Mouse (Mus musculus): ENCODE measurements at regions not wholly inside any gene's neighbourhood (a gene's known extent, or its start where the extent isn't known, plus 50 kb on each side); places are given as distances from the start of the nearest gene placed in this dataset.

DNA sequence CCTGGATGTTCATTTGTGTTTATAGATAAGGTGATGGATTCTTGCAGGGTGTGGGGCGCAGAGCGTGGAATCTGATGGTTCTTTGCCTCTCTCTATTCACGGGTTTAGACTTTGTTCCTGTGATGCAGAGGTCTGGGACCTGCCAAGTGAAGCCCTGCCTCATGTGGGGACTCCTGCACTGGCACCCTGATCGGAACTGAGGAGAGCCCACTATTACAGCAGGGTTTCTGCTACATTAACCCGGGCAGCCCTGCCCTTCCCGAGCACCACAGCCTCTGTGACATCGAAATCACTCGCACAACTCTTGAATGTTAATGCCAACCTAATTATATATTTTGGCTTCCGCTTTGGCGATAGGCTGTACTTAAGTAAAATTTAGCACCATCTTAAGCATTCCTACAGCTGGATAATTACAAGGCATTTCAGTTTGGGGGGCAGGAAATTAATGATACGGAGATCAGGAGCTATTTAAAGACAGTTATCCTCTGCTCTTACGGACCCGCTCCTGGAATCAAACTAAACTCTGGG is 294.7 kb downstream of the Irs2 start:
- DNase-seq (ENCODE audit: low spot score in 2 of 2), result no peak

DNA sequence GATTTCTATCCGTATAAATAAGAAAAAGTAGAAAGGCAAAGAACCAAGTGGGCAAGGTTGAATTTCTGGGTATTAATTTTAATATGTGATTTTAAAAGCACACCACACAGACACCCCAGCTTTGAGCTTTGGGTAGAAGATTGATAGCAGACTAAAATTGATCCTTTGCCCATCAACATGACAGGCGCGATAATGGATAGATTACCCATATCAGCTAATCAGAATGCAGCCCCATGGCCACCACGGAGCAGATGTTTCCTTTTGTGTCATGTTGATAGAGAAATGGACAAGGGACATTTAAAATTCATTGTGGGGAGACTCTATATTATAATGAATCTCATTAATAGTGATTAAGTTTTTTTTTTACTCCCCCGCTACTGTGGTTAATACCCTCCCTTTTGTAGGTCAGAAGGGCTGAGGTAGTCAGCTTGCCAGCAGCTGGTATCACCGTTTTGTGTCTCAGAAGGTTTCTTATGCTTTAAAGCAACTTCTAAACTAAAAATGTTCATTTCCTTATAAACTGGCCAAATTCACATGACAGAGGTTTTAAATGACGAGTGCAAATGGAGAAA is 296.1 kb downstream of the Irs2 start:
- no peak for DNase-seq (ENCODE audit: low spot score in 2 of 2)

DNA sequence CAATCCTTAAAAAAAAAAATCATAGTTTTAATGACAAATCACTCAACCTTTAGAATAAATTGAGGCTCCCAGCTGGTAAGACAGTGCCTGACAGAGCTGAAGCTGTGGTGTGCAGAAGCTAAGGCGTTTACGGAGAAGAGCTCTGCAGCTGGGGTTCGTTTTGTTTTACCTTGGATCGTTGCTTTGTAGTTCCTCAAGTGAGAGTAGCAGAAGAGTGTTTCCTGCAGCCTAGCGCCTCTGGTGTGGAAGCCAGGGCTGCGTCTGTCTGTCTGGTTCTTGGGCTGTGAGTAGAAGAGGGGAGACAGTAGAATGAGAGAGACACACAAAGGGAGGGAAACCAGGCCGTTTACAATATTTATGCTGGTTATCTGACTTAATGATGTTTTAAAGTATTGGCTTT is 296.8 kb downstream of the Irs2 start:
- no peak for DNase-seq (ENCODE audit: low spot score in 2 of 2)

DNA sequence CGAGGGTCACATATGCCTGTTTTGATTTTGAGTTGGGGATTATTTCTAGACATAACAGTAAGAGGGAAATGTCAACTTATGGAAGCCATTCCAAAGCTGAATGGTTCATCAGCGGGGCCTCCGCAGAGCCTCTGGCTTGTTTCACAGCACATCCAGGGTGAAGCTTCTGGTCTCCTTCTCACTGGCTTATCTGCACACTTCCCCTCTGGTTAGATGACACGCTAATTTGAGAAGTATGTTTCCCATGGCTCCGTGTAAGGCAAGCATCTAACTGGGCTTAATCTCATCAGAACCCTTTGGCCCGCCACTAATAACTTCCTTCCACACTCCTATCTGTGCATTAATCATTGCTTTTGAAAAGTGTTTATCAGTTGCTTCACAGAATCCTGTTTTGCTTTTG is 299.7 kb downstream of the Irs2 start:
- DNase-seq (ENCODE audit: low spot score in 2 of 2), result no peak

DNA sequence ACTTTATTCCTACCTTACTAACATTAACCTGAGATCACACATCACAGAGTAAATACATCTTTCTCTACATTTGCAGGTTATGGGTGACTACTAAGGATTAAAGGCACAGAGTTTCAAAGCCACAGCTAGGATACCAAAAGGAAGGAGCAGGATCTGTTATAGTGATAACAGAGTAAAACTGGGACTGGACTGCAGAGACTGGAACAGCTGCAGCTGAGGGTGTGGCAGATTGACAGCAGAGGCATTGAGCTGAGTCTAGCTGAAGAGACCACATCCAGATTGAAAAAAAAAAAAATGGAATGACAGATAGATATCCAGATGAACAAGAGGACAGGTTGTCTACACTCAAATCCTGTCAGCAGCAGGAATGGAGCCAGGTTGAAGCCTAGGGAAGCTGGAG is 301.1 kb downstream of the Irs2 start:
- no peak for DNase-seq (ENCODE audit: low spot score in 2 of 2)

DNA sequence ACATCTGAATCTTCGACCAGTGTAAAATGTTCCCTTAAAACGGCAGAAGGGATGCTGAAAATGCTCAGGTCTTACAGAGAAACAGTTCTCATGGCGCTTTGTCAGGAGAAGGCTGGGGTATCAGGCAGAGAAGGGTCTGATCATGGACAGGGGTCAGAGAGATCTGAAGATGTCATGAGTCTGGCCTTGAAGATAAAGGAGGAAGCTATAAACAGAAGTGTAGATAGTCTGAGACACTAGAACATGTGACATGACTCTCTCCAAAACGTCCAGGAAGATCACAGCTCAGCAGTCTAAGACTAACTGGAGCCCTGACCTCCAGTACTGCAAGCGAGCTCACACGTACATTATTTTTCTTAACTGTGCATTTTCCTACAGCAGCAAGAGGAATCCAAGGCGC is 302.3 kb downstream of the Irs2 start:
- no peak for DNase-seq (ENCODE audit: low spot score in 2 of 2)

DNA sequence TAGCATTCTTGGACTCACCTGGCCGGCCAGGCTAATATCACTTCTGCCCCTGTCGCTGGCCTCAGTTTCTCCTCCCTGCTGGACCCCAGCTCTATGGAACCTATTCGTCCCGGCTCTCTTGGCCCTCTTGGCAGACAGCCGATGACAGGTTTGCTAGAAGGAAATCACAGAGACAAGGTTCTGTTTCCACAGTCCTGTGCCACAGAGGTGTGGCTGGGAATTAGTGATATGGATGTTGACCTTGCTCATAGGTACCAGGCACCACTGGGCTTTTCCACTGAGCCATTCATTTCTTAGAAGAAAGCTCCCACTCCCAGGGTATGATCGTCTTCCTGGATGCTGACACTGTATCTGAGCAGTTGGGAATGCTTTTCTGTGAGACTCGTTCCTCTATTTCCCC is 305.5 kb downstream of the Irs2 start:
- no peak for DNase-seq (ENCODE audit: low spot score in 2 of 2)

DNA sequence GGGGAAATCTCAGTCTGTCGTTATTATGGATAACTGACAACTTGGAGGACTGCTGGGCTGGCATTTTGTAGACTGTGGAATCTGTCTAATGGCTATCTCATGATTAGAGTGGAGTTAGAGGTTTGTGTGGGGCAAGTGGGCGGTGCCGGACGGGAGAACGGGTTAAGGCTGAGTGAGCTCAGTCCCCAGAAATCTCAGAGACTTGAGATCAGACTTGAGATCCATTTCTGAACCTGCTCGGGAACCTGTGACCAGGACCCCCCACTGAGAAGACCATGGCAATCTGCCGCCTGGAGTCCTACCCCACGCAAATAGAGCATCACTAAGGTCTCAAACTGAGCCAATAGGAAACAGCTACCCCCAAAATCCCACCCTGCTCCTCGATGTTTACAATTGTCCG is 306.0 kb downstream of the Irs2 start:
- DNase-seq (ENCODE audit: low spot score in 2 of 2), result no peak

DNA sequence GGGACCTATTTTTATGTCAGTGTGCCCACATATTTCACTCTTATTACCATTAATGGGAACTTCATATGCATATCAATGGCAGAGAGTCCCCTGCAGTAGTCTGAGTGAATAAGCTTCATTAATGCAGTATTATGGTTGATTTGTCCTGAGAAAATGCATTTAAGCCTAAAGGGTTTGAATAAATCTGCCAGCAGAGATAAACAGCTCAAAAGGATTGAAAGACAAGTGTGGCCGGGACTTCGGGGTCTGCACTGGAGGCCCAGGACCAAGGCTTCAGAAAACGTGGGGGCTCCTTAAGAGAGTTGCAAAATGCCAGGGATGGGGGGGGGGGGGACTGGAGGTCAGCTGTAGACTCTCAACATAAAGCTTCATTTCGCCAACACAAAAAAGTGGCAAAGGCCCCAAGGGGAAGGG is 306.6 kb downstream of the Irs2 start:
- no peak for DNase-seq (ENCODE audit: low spot score in 2 of 2)

DNA sequence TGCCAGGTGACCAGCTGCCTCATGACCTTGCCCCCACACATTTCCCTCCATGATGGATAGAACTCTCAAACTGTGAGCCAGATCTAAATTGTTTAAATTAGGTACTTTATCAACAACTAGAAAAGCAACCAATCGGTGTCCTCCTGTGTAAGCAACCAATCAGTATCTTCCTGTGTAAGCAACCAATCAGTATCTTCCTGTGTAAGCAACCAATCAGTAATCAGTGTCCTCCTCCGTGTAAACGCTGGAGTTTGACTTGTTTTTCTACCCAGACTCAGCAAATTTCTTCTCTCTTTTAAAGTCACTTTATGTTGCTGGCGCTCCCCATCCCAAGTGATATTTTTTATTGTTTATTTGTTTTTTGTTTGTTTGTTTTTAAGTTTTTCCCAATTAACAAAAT is 307.0 kb downstream of the Irs2 start:
- DNase-seq (ENCODE audit: low spot score in 2 of 2), result no peak

DNA sequence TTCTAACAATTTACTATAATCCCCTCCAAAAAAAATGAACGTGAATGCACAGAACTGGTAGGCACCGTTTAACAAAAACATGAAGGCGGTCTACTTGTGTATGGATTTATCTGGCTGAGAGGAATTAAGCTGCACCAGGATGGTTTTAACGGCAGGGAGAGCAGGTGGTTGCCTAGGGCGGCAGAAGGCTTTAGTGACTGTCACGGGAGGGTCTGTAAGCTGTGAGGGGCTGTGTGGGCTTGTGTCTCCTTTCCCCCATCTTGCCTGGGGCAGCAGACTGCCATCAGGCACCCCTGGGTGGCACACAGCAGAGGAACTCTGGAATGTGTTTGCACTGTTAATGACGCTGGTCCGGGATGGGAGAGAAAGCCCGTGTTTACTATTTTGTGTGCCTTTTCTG is 308.6 kb downstream of the Irs2 start:
- no peak for DNase-seq (ENCODE audit: low spot score in 2 of 2)

DNA sequence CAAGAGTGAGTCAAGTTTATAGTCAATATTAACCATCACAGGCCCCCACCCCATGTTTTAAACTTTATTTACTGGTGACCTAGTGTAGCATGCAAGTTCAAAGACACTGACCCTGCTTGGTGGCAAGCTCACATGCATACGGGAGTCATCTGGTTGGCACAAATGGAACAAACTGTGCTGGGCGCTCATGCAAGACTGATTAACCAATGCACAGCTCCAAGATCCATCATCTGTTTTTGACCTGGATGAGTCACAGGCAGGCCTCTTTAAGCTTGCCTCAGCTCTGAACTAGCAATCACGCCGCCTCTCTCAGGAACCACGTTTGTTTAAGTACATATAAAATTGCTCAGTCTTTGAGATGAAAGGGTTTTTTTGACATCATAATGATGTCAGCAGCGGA is 313.1 kb downstream of the Irs2 start:
- no peak for DNase-seq (ENCODE audit: low spot score in 2 of 2)

DNA sequence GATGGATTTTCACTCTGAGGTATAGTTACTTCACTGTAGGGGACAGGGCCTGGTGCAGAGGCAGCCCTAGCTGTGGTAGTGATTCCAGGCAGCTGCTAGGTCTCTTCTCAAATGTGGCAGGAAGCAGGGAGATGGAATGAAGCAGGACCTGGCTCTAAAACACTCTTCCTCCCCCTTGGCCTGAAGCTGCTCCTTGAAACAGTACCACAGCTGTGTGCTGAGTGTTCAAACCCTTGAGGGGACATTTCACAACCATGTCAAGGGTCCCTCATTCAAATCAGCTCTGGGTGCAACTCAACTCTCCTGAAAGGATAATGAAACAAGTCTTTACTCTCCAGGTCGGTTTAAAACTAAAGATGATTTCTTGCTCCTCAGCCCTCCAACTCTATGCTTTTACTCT is 317.6 kb downstream of the Irs2 start:
- no peak for DNase-seq (ENCODE audit: low spot score in 2 of 2)

DNA sequence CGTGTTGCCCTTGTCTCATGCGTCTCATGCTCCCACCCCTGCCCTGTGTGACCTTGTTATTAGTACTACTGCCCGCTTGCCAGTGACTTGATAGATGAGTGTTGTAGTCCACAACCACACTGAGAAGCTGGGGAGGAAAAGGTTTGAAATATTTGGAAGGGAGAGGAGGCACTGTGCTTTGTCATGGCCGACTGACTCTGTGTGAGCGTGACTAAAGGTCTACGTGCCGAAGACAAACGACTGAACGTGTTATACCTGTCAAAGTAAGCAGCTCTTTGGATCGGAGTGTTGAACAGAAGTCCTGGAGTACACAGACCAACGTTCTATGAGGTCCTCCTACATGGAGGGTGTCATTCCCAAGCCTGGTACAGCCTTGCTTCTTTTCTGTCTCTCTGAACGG is 318.4 kb downstream of the Irs2 start:
- no peak for DNase-seq (ENCODE audit: low spot score in 2 of 2)

DNA sequence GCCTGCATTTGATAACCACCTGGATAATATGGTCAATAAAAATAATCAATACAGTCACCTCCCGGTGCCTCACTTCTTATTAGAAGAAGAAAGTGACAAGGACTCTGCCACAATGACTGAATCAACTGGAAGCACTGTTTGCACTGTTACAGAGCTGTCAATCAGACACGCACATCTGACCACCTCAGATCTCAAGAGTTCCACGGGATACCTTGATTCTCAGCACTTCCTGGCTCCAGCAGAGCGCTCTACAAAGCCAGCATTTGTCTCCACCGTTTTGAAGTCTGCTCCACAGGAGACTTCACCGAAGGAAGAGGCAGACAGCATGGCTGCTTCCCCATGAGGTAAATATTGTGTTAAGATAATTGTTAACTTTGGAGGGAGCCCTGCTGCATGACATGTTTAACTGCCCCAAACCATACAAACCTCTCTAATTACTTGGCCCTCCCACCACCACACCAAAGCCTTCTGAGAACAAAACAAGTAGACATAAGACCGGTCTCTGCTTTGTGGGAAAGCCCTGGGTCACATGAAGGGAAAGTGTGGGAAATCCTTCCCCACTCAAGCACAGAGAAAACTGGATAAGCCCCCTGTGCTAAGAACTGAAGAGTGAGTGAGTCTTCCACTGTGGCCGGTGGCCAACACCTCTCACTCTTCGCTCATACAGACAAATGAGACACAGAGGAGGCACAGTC is 320.2 kb downstream of the Irs2 start:
- DNase-seq (ENCODE audit: low spot score in 2 of 2), result no peak

All from left cerebral cortex, adult 9 months (tissue).